Mouse (Mus musculus) hindbrain, embryonic 16.5 days (tissue): ENCODE data around the gene Psmd12. TPM values are rescaled to one million over a fixed set of nuclear protein-coding genes. Genes with fewer than 3 reads are reported as not detected.

ENCODE experiments used
- ATAC-seq: fragments of 200-750 bp; cut with Nextera tagmentation; 2 replicates; pipeline ENCODE4 v1.8.0; 2017; ENCODE audit warnings: moderate TSS enrichment, moderate library complexity
- H3K27ac ChIP-seq: fragments of 300-500 bp; sonication (generic); 2 replicates; pipeline ENCODE4 v1.5.1; 2014; ENCODE audit warnings: low read depth, mild to moderate bottlenecking, control low read depth, low read length, moderate library complexity
- H3K27me3 ChIP-seq: fragments of 300-500 bp; sonication (generic); replicated peaks from 2 replicates; pipeline ENCODE4 v1.6.1; 2014; ENCODE audit warnings: low read length; ENCODE audit not compliant: control insufficient read depth, insufficient read depth
- H3K36me3 ChIP-seq: fragments of 300-500 bp; sonication (generic); 2 replicates; pipeline ENCODE4 v1.6.1; 2014; ENCODE audit warnings: mild to moderate bottlenecking, low read length, moderate library complexity, mixed read lengths; ENCODE audit not compliant: control insufficient read depth, insufficient read depth
- H3K4me1 ChIP-seq: fragments of 300-500 bp; sonication (generic); 2 replicates; pipeline ENCODE4 v1.6.1; 2014; ENCODE audit warnings: low read depth, low read length; ENCODE audit not compliant: control insufficient read depth, insufficient read depth
- H3K4me2 ChIP-seq: fragments of 300-500 bp; sonication (generic); 2 replicates; pipeline ENCODE4 v1.6.1; 2014; ENCODE audit warnings: mild to moderate bottlenecking, low read length, control low read depth, moderate library complexity
- H3K4me3 ChIP-seq: fragments of 300-500 bp; sonication (generic); 2 replicates; pipeline ENCODE4 v1.5.1; 2014; ENCODE audit warnings: mild to moderate bottlenecking, low read length, control low read depth, moderate library complexity
- H3K9ac ChIP-seq: fragments of 300-500 bp; sonication (generic); 2 replicates; pipeline ENCODE4 v1.6.1; 2014; ENCODE audit warnings: low read depth, mild to moderate bottlenecking, control low read depth, low read length, moderate library complexity
- H3K9me3 ChIP-seq: fragments of 300-500 bp; sonication (generic); 2 replicates; pipeline ENCODE4 v1.6.1; 2014; ENCODE audit warnings: mild to moderate bottlenecking, low read length, moderate library complexity; ENCODE audit not compliant: control insufficient read depth
- WGBS: fragments of 180-500 bp; shearing (Covaris S2); extraction: QIAGEN DNeasy Blood & Tissue Kit; methylation state at CpG from one replicate; pipeline ENCODE4 v1.1.7; 2014; 5-methylcytosine and 5-hydroxymethylcytosine counted together
- polyA plus RNA-seq: library from polyadenylated mRNA; unstranded; fragments of >200 nt; fragmentation: Nextera tagmentation; extraction: Ambion mirVana; gene quantifications from 2 replicates; pipeline ENCODE4 v1.2.1, GENCODE M21; 2015

Psmd12 gene
- polyA plus RNA-seq = 149 and 157 TPM in 2 replicates

GRCm38 (mm10) chr11:107479053-107479861 lies at the start of gene Psmd12:
Gene Psmd12, plus strand, starts transcription at chr11:107479484.
- Histone ChIP-seq H3K4me3 (peak within 1 kb of the TSS; percentile 95), H3K27ac (peak within 1 kb of the TSS; percentile 86), H3K36me3 (no peaks in the 10 kb centered on the region), H3K4me2 (peak within 1 kb of the TSS; percentile 95), H3K27me3 (no peaks in the 10 kb centered on the region), H3K9me3 (no peaks in the 10 kb centered on the region), H3K4me1 (peaks cover 16% of the 10 kb centered on the region), H3K9ac (peak within 1 kb of the TSS; percentile 97)
- peak; percentile 99 for ATAC-seq
- under 1% methylated on average over 45 of the region's 51 CpGs for WGBS

GRCm38 (mm10) chr11:107431197-107431965 lies 47.9 kb upstream of the Psmd12 start:
- ATAC-seq = no peak
- Histone ChIP-seq H3K9ac (no peak overlapping the region), H3K9me3 (no peaks in the 10 kb centered on the region), H3K4me1 (peaks cover 3% of the 10 kb centered on the region), H3K4me3 (no peak overlapping the region), H3K36me3 (no peaks in the 10 kb centered on the region), H3K4me2 (no peak overlapping the region), H3K27ac (no peak overlapping the region), H3K27me3 (no peaks in the 10 kb centered on the region)
- 86% methylated on average over 7 of the region's 7 CpGs for WGBS

DNA sequence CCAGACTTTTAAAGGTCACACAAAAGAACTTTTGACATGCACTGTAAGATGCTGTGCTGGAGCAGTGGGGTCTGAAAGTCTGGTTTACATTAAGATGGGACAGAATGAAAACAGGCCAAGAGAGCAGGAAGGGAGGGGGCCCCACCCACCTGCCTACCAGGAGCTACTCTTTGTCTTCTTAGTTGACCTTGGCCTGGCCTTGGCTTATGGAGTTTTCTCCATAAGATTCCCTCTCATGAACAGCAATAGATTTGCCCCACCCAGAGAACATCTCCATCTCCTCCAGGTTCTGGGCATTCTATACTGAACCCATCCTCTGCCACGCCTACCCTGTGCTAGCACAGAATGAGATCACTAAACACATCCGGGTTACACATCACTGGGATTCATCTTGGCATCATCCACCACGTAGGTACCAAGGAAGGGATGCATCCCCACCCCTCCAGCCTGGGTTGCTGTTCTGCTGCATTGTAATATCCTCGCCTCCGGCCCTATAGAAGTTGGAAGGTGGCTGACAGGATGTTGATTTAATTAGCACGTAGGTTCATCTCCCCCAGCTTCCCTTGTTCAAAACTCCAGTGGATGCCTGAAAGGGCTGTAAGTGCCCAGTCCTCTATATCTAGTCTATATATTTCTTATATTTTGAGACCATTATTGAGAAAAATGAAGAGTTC lies 43.4 kb upstream of the Psmd12 start:
- WGBS = 86% methylated on average over 6 of the region's 6 CpGs
- no peak overlapping the region for H3K27ac ChIP-seq
- peaks cover 3% of the 10 kb centered on the region for H3K4me1 ChIP-seq
- H3K9ac ChIP-seq = no peak overlapping the region
- H3K9me3 ChIP-seq = no peaks in the 10 kb centered on the region
- no peaks in the 10 kb centered on the region for H3K36me3 ChIP-seq
- H3K27me3 ChIP-seq = no peaks in the 10 kb centered on the region
- ATAC-seq = no peak
- no peak overlapping the region for H3K4me3 ChIP-seq
- H3K4me2 ChIP-seq = no peak overlapping the region

DNA sequence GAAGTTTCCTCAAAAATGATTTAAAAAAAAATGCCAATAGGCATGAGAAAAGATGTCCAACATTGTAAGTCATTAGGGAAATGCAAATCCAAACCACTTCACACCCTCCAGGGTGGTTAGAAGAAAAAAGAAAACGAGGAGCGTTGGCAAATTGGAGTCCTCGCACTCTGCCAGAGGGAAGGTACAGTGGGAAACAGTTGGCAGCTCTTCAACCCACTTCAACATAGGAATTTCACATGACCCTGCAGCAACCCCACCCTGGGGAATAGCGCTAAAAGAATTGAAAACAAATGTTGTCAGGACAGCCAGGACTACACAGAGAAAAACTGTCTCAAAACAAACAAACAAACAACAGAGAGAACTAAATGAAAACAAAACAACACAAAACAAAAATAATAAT lies 41.6 kb upstream of the Psmd12 start:
- H3K9ac ChIP-seq = no peak overlapping the region
- no peak overlapping the region for H3K4me3 ChIP-seq
- 48% methylated on average over 4 of the region's 4 CpGs for WGBS
- no peak overlapping the region for H3K4me2 ChIP-seq
- no peaks in the 10 kb centered on the region; the same call in 1 of the 2 replicates for H3K4me1 ChIP-seq
- ATAC-seq = no peak
- H3K9me3 ChIP-seq = no peaks in the 10 kb centered on the region
- no peaks in the 10 kb centered on the region for H3K36me3 ChIP-seq
- no peaks in the 10 kb centered on the region for H3K27me3 ChIP-seq
- no peak overlapping the region for H3K27ac ChIP-seq

DNA sequence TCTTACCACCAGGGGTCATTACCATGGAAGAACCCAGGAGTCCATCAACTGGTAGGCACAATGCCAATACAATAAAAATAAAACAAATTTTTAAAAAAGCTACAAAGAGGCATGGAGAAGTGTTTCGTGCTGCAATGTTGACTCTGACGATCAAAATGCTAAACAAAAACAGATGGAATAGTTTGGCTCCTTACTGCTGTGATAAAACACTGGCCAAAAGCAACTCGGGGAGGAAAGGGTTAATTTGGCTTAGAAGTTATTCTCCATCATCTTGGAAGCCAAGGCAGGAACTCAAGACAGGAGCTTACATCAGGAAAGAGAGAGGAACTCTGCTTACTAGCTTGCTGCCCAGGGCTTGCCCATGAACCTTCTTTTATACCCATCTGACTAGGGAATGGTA lies 41.1 kb upstream of the Psmd12 start:
- Histone ChIP-seq H3K4me3 (no peak overlapping the region), H3K4me2 (no peak overlapping the region), H3K27ac (no peak overlapping the region), H3K36me3 (no peaks in the 10 kb centered on the region), H3K9ac (no peak overlapping the region), H3K9me3 (no peaks in the 10 kb centered on the region), H3K4me1 (no peaks in the 10 kb centered on the region; the same call in 1 of the 2 replicates), H3K27me3 (no peaks in the 10 kb centered on the region)
- WGBS = 81% methylated on average over 3 of the region's 3 CpGs
- ATAC-seq = no peak

DNA sequence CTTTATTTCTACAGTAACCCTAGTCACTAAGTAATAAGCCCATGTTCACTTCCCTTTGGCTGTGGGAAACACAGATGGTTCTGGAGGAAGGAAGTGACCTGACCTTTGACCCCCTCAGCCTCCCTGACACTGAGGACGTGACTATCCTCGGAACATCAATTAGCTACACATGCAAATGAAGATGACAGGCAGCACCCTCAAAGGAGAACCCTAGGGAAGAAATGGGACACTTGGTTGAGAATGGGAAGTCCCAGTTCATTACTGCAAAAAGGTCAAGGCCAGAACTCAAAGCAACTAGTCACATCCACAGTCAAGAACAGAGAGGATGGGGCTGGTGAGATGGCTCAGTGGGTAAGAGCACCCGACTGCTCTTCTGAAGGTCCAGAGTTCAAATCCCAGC lies 38.2 kb upstream of the Psmd12 start:
- H3K36me3 ChIP-seq = no peaks in the 10 kb centered on the region
- no peaks in the 10 kb centered on the region; the same call in none of the 2 replicates for H3K4me1 ChIP-seq
- H3K4me2 ChIP-seq = no peak overlapping the region
- H3K4me3 ChIP-seq = no peak overlapping the region
- WGBS = 51% methylated on average over 3 of the region's 3 CpGs
- ATAC-seq = no peak
- no peaks in the 10 kb centered on the region for H3K27me3 ChIP-seq
- H3K9ac ChIP-seq = no peak overlapping the region
- H3K27ac ChIP-seq = no peak overlapping the region
- no peaks in the 10 kb centered on the region for H3K9me3 ChIP-seq

- Histone ChIP-seq H3K4me3 (no peak overlapping the region), H3K9me3 (no peaks in the 10 kb centered on the region), H3K27me3 (no peaks in the 10 kb centered on the region), H3K4me2 (no peak overlapping the region), H3K36me3 (no peaks in the 10 kb centered on the region), H3K4me1 (no peaks in the 10 kb centered on the region; the same call in 1 of the 2 replicates), H3K9ac (no peak overlapping the region), H3K27ac (no peak overlapping the region)
- ATAC-seq = no peak
- WGBS = 84% methylated on average over 11 of the region's 12 CpGs
Measured at GRCm38 (mm10) chr11:107443121-107444095, 35.9 kb upstream of the Psmd12 start.

- H3K4me1 ChIP-seq = no peaks in the 10 kb centered on the region; the same call in 1 of the 2 replicates
- ATAC-seq = peak; percentile 54; the same call in 1 of the 2 replicates
- no peak overlapping the region for H3K27ac ChIP-seq
- no peak overlapping the region for H3K9ac ChIP-seq
- no peaks in the 10 kb centered on the region for H3K9me3 ChIP-seq
- no peak overlapping the region for H3K4me2 ChIP-seq
- H3K36me3 ChIP-seq = no peaks in the 10 kb centered on the region
- 85% methylated on average over 3 of the region's 3 CpGs for WGBS
- no peaks in the 10 kb centered on the region for H3K27me3 ChIP-seq
- no peak overlapping the region for H3K4me3 ChIP-seq
Measured at GRCm38 (mm10) chr11:107445683-107446082, 33.6 kb upstream of the Psmd12 start.
